Mouse (Mus musculus): ENCODE data around the gene 1700056E22Rik. TPM values are rescaled to one million over a fixed set of nuclear protein-coding genes. Genes with fewer than 3 reads are reported as not detected.
A peak's percentile ranks its signal among the peaks of the same experiment; 100 is the strongest.

The 1700056E22Rik gene
- polyA plus RNA-seq, 1 experiment from 2014 or later = 8.7 TPM

GRCm38 (mm10) chr1:184023971-184024370 is 10.1 kb downstream of the 1700056E22Rik start:
- DNase-seq (ENCODE audit: low spot score) = peak; percentile 54

DNA sequence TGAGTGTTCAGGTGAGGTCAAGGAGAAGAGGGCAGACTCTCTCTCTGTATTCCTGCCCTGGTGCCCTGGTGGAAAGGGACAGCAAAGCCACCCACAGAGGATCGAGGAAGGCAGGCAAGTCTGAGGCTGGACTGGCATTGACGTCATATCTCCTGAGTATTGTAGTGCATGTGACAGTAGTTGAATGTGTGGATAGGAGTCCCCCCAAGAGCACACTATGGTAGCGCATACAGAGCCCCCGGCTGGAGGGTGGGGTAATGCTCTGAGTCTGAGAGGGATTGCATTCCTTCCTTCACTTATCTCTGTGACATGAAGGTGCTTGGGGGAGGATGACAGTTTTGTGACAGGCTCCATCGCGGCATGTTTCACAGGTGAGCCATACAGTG is 14.4 kb downstream of the 1700056E22Rik start:
- DNase-seq (ENCODE audit: low spot score) = no peak

- DNase-seq (ENCODE audit: low spot score) = no peak
Observed at GRCm38 (mm10) chr1:184019042-184019721, 14.9 kb downstream of the 1700056E22Rik start.

GRCm38 (mm10) chr1:184017606-184018005 is 16.5 kb downstream of the 1700056E22Rik start:
- no peak for DNase-seq (ENCODE audit: low spot score)

GRCm38 (mm10) chr1:184015995-184016730 is 17.9 kb downstream of the 1700056E22Rik start:
- peak; percentile 49 for DNase-seq (ENCODE audit: low spot score)

- peak; percentile 53 for DNase-seq (ENCODE audit: low spot score)
Observed at GRCm38 (mm10) chr1:184014091-184014490, 20.0 kb downstream of the 1700056E22Rik start.

DNA sequence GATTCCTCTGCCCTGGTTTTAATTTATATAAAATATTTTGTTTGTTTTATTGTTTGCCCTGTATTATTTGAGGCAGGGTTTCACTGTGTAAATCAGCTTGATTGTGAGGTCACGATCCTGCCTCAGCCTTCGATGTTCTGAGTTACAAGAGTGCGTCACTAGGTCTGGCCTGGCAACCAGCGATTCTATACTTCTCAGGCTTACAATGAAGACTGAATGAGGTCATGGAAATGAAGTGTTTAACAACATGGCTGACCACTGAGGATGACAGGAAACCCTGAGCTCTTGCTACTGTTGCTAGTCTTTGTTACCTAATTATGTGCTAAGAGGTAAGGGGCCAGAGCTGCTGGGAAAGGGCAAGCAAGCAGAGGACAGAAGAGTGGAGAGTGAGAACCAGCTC is 21.0 kb downstream of the 1700056E22Rik start, which contains the start of gene Dusp10:
Dusp10 (plus strand) TSS at position 197 of the 400 bp plus-strand sequence.
- DNase-seq (ENCODE audit: low spot score) = no peak

GRCm38 (mm10) chr1:184011311-184011710 is 22.8 kb downstream of the 1700056E22Rik start:
- no peak for DNase-seq (ENCODE audit: low spot score)

GRCm38 (mm10) chr1:184006086-184006485 is 28.0 kb downstream of the 1700056E22Rik start:
- DNase-seq (ENCODE audit: low spot score) = peak; percentile 40

DNA sequence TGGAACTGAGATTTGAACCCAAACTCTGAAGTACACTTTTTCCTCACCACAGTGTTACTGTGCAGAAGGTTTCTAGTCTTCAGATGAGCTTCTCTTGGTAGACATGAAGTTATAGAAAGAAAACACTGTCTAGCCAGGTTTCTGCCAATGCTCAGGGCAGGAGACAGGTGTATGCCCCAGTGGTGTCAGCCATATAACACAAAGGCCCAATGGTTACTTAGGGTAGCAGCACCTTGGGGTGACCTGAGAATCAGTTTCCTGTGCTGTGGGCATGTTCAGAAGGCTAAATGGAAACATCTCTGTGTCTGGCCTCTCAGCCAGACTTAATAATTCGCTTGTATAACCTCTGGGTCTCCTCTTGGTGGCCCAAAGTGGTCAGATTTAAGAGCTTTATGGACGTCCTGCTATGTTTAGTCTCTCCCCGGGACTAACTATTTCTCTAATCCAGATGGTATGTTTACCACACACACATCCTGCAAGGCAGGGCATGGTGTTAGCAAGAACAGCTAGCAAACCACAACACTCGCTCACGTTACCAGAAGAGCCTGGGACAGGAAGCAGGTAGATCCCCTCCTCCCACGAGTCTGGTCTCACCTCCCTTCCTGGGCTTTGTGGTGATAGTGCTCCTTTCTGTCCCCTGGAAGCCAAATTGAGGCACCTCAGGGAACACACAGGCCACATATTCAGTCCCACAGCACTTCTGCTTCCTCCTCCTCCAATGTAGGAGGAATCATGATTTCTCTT is 28.6 kb downstream of the 1700056E22Rik start:
- DNase-seq (ENCODE audit: low spot score) = peak; percentile 91

- no peak for DNase-seq (ENCODE audit: low spot score)
Observed at GRCm38 (mm10) chr1:184004311-184004710, 29.8 kb downstream of the 1700056E22Rik start.

GRCm38 (mm10) chr1:184002470-184002869 is 31.6 kb downstream of the 1700056E22Rik start:
- DNase-seq (ENCODE audit: low spot score) = no peak

GRCm38 (mm10) chr1:183997207-183997606 is 36.9 kb downstream of the 1700056E22Rik start:
- no peak for DNase-seq (ENCODE audit: low spot score)

GRCm38 (mm10) chr1:183991921-183992320 is 42.2 kb downstream of the 1700056E22Rik start:
- no peak for DNase-seq (ENCODE audit: low spot score)

DNA sequence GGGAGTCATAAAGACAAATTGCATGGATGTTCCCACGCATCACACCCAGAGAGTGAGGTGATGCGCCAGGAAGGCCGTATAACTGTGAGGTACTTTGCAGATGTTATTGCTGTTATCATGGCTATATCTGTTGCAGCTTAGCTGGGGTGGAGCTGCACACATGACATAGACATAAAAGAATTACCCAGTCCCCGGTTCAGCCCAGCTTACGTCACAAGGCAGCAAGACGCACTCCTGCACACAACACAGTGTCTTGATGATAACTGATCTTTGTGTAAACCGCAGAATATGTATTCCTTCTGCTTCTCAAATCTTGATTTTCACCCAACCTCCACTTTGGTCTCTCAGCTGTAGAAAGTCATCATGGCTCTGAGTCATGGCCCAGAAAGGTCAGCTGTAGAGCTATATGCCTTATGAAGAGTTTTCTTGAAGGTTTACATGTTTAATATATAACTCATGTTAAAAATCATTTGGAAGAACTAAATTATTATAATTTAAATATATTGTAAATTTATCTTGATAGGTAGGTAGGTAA is 46.3 kb downstream of the 1700056E22Rik start:
- peak; percentile 66 for DNase-seq (ENCODE audit: low spot score)

Other genes with a start within 250 kb of the 1700056E22Rik start
- 91.6 and 101 TPM in 2 replicates for gene Dusp10, start 21.0 kb downstream of the 1700056E22Rik start, polyA plus RNA-seq (2015; fragmentation: Nextera tagmentation; extraction: Ambion mirVana)

Measured in thymus, postnatal 0 days (tissue).